Mouse (Mus musculus) gastrocnemius, postnatal 25 days (tissue): ENCODE results near the gene Rsg1. TPM values are rescaled to one million over a fixed set of nuclear protein-coding genes. Genes with fewer than 3 reads are reported as not detected.

Source experiments
- total RNA-seq, 2 experiments: library from RNA; stranded (reverse); gene quantifications; 1 replicate in 1 of 2; 2 replicates in 1 of 2; pipeline ENCODE4 v1.2.3; 2021

Gene Rsg1
- total RNA-seq, 2 experiments from 2014 or later: 0.27 TPM; not detected in 1

Other genes starting within 250 kb of the Rsg1 start
- gene Atp13a2, start 227.1 kb upstream of the Rsg1 start, total RNA-seq: 10 to 100 TPM; 16.4 to 18.2 TPM
- gene Mfap2, start 203.5 kb upstream of the Rsg1 start, total RNA-seq: 10 to 100 TPM; 11.9 to 13.3 TPM
- gene Crocc, start 153.4 kb upstream of the Rsg1 start, total RNA-seq: 1 to 10 TPM; 1.8 to 2.4 TPM
- 10 to 100 TPM; 12.6 to 14.5 TPM for gene Necap2, start 135.6 kb upstream of the Rsg1 start, total RNA-seq
- not detected for gene Spata21, start 125.6 kb upstream of the Rsg1 start, total RNA-seq
- gene Szrd1, start 74.2 kb upstream of the Rsg1 start, total RNA-seq: 100 to 1,000 TPM; 131 to 162 TPM
- 1 to 10 TPM; 7.3 to 9.6 TPM for gene Fbxo42, start 66.0 kb upstream of the Rsg1 start, total RNA-seq
- gene Arhgef19, start 25.5 kb downstream of the Rsg1 start, total RNA-seq: under 1 TPM; 0.74 to 0.83 TPM
- 1 to 10 TPM; 1.3 to 2.0 TPM for gene Epha2, start 87.3 kb downstream of the Rsg1 start, total RNA-seq
- under 1 TPM in 1 of 2 experiments, not detected in 1; 0.29 TPM for gene Fam131c, start 154.3 kb downstream of the Rsg1 start, total RNA-seq
- gene Clcnka, start 184.8 kb downstream of the Rsg1 start, total RNA-seq: under 1 TPM; 0.35 to 0.51 TPM
- gene Clcnkb, start 202.1 kb downstream of the Rsg1 start, total RNA-seq: not detected
- 1,000 to 10,000 TPM in 1 of 2 experiments, 100 to 1,000 TPM in 1; 347 to 1,168 TPM for gene Hspb7, start 206.8 kb downstream of the Rsg1 start, total RNA-seq
- 1 to 10 TPM in 1 of 2 experiments, under 1 TPM in 1; 0.91 to 1.0 TPM for gene Srarp, start 222.1 kb downstream of the Rsg1 start, total RNA-seq
- gene Zbtb17, start 230.7 kb downstream of the Rsg1 start, total RNA-seq: 10 to 100 TPM; 24.7 to 25.5 TPM